Mouse (Mus musculus): ENCODE results near the gene Pex3. TPM values are rescaled to one million over a fixed set of nuclear protein-coding genes. Genes with fewer than 3 reads are reported as not detected.
"Not testable (repeated sequence)": the region's sequence is repeated elsewhere in the genome, so short reads cannot be mapped to it uniquely, and the experiment has no call there.

Gene Pex3
- polyA plus RNA-seq, 1 experiment from 2014 or later, result 19.9 TPM

DNA sequence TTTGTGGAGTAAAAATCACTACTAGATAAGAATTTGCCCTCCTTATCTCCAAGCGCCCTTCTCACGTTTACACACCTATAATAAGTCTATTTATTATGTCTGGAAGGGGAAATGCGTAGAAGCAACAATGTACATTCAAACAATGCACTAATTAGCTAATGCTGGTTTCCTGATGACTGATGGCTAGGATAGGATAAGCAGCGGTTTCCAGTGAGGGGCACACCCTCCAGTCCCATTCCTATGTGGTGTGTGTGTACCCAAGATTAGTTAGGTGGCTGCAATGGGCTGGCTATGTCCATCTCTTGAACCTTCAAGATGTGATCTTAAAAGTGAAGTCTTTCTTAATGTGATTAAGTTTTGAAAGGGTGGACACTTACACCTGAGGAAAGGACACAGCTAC is 31.1 kb downstream of the Pex3 start:
- WGBS, result 62% methylated on average over 4 of the region's 4 CpGs
- Histone ChIP-seq H3K4me2 (no peak overlapping the region), H3K27me3 (replicated peaks) (no peaks in the 10 kb centered on the region), H3K9me3 (no peaks in the 10 kb centered on the region), H3K4me1 (no peaks in the 10 kb centered on the region), H3K27ac (no peak overlapping the region), H3K9ac (no peak overlapping the region), H3K36me3 (0 out of 2 replicates have a peak, but pooled peaks cover 2% of the 10 kb centered on the region), H3K4me3 (replicated peaks) (no peak overlapping the region)
- ATAC-seq (ENCODE audit: insufficient read depth, low FRiP score, low read depth), result no peak

DNA sequence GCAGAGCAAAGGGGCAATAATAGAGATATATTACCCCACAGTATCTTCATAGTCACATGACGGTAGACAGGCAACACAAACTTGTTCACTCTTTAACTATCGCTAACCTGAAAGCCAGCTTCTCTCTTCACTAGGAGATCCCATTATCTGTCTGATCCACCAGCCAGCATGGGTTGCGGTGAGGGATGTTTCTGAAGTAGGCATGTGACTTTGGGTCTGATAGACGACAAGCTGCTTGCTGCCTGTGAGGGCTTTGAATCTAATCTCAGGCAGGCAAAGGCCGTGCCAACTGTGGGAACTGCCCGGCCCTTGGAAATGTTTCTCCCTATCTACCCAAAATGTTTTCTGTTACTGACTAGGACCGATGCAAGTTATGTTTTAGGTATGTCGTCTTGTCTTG is 50.6 kb downstream of the Pex3 start:
- Histone ChIP-seq H3K27ac (no peak overlapping the region), H3K4me1 (no peaks in the 10 kb centered on the region; the same call in 1 of the 2 replicates), H3K9ac (no peak overlapping the region), H3K4me3 (replicated peaks) (no peak overlapping the region), H3K9me3 (no peaks in the 10 kb centered on the region), H3K4me2 (peak overlapping the region; percentile 80; the same call in 1 of the 2 replicates), H3K27me3 (replicated peaks) (no peaks in the 10 kb centered on the region), H3K36me3 (0 out of 2 replicates have a peak, but pooled peaks cover 11% of the 10 kb centered on the region)
- peak; percentile 59; the same call in 1 of the 2 replicates for ATAC-seq (ENCODE audit: insufficient read depth, low FRiP score, low read depth)
- WGBS, result 81% methylated on average over 8 of the region's 8 CpGs

GRCm38 (mm10) chr10:13501533-13501932 is 51.4 kb downstream of the Pex3 start:
- H3K4me1 ChIP-seq; H3K27me3 ChIP-seq (replicated peaks); H3K9me3 ChIP-seq; ATAC-seq (ENCODE audit: insufficient read depth, low FRiP score, low read depth); H3K27ac ChIP-seq: not testable (repeated sequence)
- Histone ChIP-seq H3K36me3 (0 out of 2 replicates have a peak, but pooled peaks cover 11% of the 10 kb centered on the region), H3K9ac (peak overlapping the region; percentile 42; the same call in 1 of the 2 replicates), H3K4me2 (peak overlapping the region; percentile 80), H3K4me3 (replicated peaks) (peak overlapping the region; percentile 61)
- 48% methylated on average over 4 of the region's 4 CpGs for WGBS

DNA sequence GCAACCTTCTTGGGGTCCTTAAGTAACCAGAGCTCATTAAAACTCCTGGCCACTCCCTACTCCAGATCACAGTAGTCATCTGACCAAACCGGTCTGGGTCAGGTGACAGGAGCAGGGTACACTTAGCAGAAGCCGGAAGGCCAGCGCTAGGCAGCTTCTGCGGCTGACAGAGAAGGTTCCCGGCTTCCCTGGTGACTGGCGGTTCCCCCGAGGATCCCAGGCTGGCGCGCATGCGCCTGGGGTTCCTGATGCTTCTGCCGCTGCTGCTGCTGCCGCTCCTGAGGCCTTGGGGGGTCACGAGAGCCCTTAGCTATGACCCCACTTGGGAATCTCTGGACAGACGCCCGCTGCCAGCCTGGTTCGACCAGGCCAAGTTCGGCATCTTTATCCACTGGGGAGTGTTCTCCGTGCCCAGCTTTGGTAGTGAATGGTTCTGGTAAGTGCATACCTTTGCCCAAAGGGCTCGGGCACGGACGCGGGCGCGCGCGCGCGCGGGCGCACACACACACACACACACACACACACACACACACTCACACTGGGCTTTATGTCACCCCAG is 51.9 kb downstream of the Pex3 start:
- 0 out of 2 replicates have a peak, but pooled peaks cover 11% of the 10 kb centered on the region for H3K36me3 ChIP-seq
- H3K4me3 ChIP-seq (replicated peaks), result peak overlapping the region; percentile 61
- H3K27ac ChIP-seq, result peak overlapping the region; percentile 51
- no peaks in the 10 kb centered on the region for H3K27me3 ChIP-seq (replicated peaks)
- 1% methylated on average over 30 of the region's 30 CpGs for whole genome bisulfite sequencing
- peak; percentile 94 for ATAC-seq (ENCODE audit: insufficient read depth, low FRiP score, low read depth)
- no peaks in the 10 kb centered on the region for H3K9me3 ChIP-seq
- peak overlapping the region; percentile 80 for H3K4me2 ChIP-seq
- no peaks in the 10 kb centered on the region; the same call in 1 of the 2 replicates for H3K4me1 ChIP-seq
- H3K9ac ChIP-seq, result peak overlapping the region; percentile 42

DNA sequence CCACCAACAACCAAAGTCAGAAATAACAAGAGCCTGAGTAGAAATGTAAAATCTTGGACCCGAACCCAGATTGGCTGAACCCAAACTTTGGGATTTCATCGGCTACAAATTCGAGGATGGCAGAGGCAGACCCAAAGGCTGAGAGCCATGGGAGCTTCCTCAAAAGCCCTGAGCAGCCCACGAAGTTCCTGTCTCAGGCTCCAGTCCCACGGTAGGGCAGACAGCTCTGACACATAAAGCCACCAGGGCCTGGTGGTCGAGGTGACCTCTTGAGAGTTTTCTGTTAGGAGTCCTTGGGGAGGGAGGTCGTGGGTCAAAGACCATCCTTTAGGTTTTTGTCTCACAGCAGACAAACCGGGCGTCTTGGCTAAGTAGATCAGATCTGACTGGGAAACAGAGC is 52.5 kb downstream of the Pex3 start:
- ATAC-seq (ENCODE audit: insufficient read depth, low FRiP score, low read depth), result no peak
- Histone ChIP-seq H3K4me2 (peak overlapping the region; percentile 80), H3K9me3 (no peaks in the 10 kb centered on the region)

GRCm38 (mm10) chr10:13499331-13499730 is 53.6 kb downstream of the Pex3 start, which contains the start of gene Fuca2:
Gene Fuca2 (plus strand): TSS chr10:13499540.
- Histone ChIP-seq H3K4me2 (no peak within 1 kb of the TSS), H3K27ac (no peak within 1 kb of the TSS), H3K9me3 (no peaks in the 10 kb centered on the region), H3K4me1 (no peaks in the 10 kb centered on the region; the same call in 1 of the 2 replicates), H3K27me3 (replicated peaks) (no peaks in the 10 kb centered on the region), H3K36me3 (0 out of 2 replicates have a peak, but pooled peaks cover 3% of the 10 kb centered on the region), H3K4me3 (replicated peaks) (no peak within 1 kb of the TSS; the same call in 1 of the 2 replicates), H3K9ac (no peak within 1 kb of the TSS)
- no peak for ATAC-seq (ENCODE audit: insufficient read depth, low FRiP score, low read depth)
- 81% methylated on average over 2 of the region's 2 CpGs for WGBS

More for the DNA sequence above, 52.5 kb downstream of the Pex3 start:
- 41% methylated on average over 9 of the region's 9 CpGs for WGBS
- H3K27me3 ChIP-seq (replicated peaks), result no peaks in the 10 kb centered on the region
- peak overlapping the region; percentile 51 for H3K27ac ChIP-seq
- H3K4me3 ChIP-seq (replicated peaks), result peak overlapping the region; percentile 61
- H3K4me1 ChIP-seq, result no peaks in the 10 kb centered on the region; the same call in 1 of the 2 replicates
- peak overlapping the region; percentile 42; the same call in 1 of the 2 replicates for H3K9ac ChIP-seq
- 0 out of 2 replicates have a peak, but pooled peaks cover 10% of the 10 kb centered on the region for H3K36me3 ChIP-seq

DNA sequence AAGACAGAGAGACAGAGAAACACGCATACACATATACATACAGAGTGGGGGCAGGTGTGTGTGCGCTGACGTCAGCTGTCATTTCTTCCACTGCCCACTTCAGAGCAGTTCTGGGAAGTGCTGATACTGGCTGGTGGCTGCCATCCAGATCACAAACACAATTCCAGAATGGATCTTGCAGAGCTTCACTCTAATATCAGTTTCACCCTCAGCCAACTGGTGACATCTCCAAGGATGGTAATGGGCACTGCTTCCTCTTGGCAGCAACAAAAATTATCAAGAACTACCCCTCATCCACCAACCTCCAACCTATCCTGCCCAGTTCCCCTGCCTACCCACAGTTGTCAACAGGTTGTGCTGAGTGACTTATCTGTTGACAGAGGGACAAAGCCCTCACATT is 56.6 kb downstream of the Pex3 start:
- no peaks in the 10 kb centered on the region; the same call in 1 of the 2 replicates for H3K4me1 ChIP-seq
- no peak overlapping the region for H3K4me2 ChIP-seq
- no peak overlapping the region for H3K4me3 ChIP-seq (replicated peaks)
- no peak overlapping the region for H3K9ac ChIP-seq
- 82% methylated on average over 3 of the region's 3 CpGs for WGBS
- H3K27ac ChIP-seq, result no peak overlapping the region
- ATAC-seq (ENCODE audit: insufficient read depth, low FRiP score, low read depth), result no peak
- no peaks in the 10 kb centered on the region for H3K36me3 ChIP-seq
- no peaks in the 10 kb centered on the region for H3K27me3 ChIP-seq (replicated peaks)
- no peaks in the 10 kb centered on the region for H3K9me3 ChIP-seq

DNA sequence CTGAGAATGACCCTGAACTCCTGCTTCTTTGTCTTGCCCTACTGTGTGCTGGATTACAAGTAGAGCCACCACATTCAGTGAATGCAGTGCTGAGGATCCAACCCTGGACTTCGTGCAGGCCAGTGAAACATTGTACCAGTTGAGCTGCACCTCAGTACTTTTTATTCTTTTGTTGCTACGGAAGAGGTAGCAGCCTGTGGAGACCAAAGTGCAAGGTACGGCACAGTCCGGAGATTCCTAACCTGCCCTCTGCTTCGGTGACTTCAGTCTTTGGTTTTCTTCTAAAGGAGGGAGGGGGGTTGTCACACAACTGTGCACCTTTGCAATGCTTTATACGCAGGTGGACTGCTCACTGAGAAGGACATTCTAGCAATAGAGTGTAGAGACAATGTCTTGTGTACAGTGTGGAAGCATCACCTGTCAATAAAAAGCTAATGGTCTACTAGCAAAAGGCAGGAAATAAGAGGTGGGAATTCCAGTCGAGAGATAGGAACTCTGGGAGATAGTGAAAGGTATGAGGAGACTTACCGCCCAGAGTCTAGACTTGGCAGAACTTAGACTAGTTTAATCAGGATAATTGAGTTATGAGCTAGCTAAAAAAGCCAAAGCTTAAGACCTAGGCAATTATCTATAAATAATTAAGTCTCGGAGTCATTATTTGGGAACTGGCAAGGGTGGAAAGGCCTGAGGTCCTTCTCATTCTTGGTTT is 58.8 kb downstream of the Pex3 start:
- H3K4me2 ChIP-seq, result no peak overlapping the region
- 89% methylated on average over 9 of the region's 9 CpGs for WGBS
- H3K9me3 ChIP-seq, result no peaks in the 10 kb centered on the region
- no peak overlapping the region for H3K9ac ChIP-seq
- no peak overlapping the region for H3K4me3 ChIP-seq (replicated peaks)
- H3K4me1 ChIP-seq, result no peaks in the 10 kb centered on the region
- no peak overlapping the region for H3K27ac ChIP-seq
- H3K27me3 ChIP-seq (replicated peaks), result no peaks in the 10 kb centered on the region
- H3K36me3 ChIP-seq, result no peaks in the 10 kb centered on the region
- ATAC-seq (ENCODE audit: insufficient read depth, low FRiP score, low read depth), result no peak

- Histone ChIP-seq H3K4me2 (no peak overlapping the region), H3K9me3 (no peaks in the 10 kb centered on the region), H3K4me1 (no peaks in the 10 kb centered on the region), H3K9ac (no peak overlapping the region), H3K36me3 (no peaks in the 10 kb centered on the region), H3K4me3 (replicated peaks) (no peak overlapping the region), H3K27ac (no peak overlapping the region), H3K27me3 (replicated peaks) (no peaks in the 10 kb centered on the region)
- no peak for ATAC-seq (ENCODE audit: insufficient read depth, low FRiP score, low read depth)
- 72% methylated on average over 6 of the region's 6 CpGs for WGBS
Measured at GRCm38 (mm10) chr10:13489671-13490070, 63.3 kb downstream of the Pex3 start.

DNA sequence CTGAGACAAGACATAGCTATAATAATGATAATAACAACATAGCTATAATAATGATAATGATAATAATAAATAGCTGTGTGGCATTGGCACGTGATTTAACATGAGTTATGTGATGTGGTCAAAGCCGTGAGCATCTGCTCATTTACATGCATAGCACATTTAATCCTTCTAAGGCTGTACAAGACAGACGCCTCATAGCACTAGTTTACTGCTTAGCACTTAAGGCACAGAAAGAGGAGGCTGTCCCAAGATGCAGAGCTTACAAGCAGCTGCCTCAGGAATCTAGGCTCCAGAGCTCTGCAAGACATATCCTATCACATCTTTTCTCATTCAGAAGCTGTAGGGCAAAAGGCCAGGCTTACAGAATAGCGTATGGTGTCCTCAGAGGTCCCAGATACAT is 67.0 kb downstream of the Pex3 start:
- Histone ChIP-seq H3K27ac (no peak overlapping the region), H3K36me3 (no peaks in the 10 kb centered on the region), H3K4me2 (no peak overlapping the region), H3K27me3 (replicated peaks) (no peaks in the 10 kb centered on the region), H3K9me3 (no peaks in the 10 kb centered on the region), H3K9ac (no peak overlapping the region), H3K4me3 (replicated peaks) (no peak overlapping the region), H3K4me1 (no peaks in the 10 kb centered on the region)
- ATAC-seq (ENCODE audit: insufficient read depth, low FRiP score, low read depth), result no peak
- WGBS, result 63% methylated on average over 4 of the region's 4 CpGs

DNA sequence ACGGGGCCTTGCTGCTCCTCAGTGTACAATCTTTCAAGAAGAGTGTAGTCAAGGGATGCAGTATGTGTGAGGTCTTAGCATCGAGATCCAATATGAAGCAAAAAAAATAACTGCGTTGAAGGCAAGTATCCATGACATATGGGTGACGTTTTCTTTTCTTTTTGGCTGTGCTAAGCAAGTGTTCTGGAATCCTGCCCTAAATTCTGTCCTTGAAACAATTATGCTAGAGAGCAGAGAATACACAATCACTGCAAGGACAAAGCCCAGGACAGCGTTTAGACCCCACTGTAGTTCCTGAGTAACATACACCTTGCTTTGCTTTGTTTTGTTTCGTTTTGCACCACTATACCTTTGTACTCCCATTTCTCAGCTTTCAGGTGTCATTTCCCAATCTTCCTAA is 73.6 kb downstream of the Pex3 start:
- ATAC-seq (ENCODE audit: insufficient read depth, low FRiP score, low read depth), result no peak
- 76% methylated on average over 6 of the region's 6 CpGs for WGBS
- H3K9ac ChIP-seq, result no peak overlapping the region
- no peak overlapping the region for H3K4me2 ChIP-seq
- no peaks in the 10 kb centered on the region for H3K36me3 ChIP-seq
- H3K4me3 ChIP-seq (replicated peaks), result no peak overlapping the region
- H3K27me3 ChIP-seq (replicated peaks), result no peaks in the 10 kb centered on the region
- no peak overlapping the region for H3K27ac ChIP-seq
- H3K4me1 ChIP-seq, result peaks cover 5% of the 10 kb centered on the region; the same call in 1 of the 2 replicates
- no peaks in the 10 kb centered on the region for H3K9me3 ChIP-seq

- Histone ChIP-seq H3K27ac (no peak overlapping the region), H3K9me3 (no peaks in the 10 kb centered on the region), H3K36me3 (no peaks in the 10 kb centered on the region), H3K4me1 (peaks cover 9% of the 10 kb centered on the region), H3K27me3 (replicated peaks) (0 out of 2 replicates have a peak, but pooled peaks cover 5% of the 10 kb centered on the region), H3K9ac (no peak overlapping the region), H3K4me2 (peak overlapping the region; percentile 98; the same call in 1 of the 2 replicates), H3K4me3 (replicated peaks) (peak overlapping the region; percentile 67; the same call in 1 of the 2 replicates)
- no peak for ATAC-seq (ENCODE audit: insufficient read depth, low FRiP score, low read depth)
- 37% methylated on average over 7 of the region's 7 CpGs for WGBS
Measured at GRCm38 (mm10) chr10:13475121-13475520, 77.8 kb downstream of the Pex3 start.

All from stomach, embryonic 15.5 days (tissue).